Mouse (Mus musculus) lung, postnatal 0 days (tissue): Measurements from ENCODE around the gene Ap5b1.

Source experiments
- CTCF ChIP-seq: IDR thresholded peaks from 2 replicates; pipeline ENCODE4 v1.5.1; 2016; ENCODE audit warnings: antibody characterized with exemption, mild to moderate bottlenecking
- EP300 ChIP-seq: IDR thresholded peaks from 2 replicates; pipeline ENCODE4 v1.6.1; 2016; ENCODE audit warnings: antibody characterized with exemption, mild to moderate bottlenecking, control low read depth

- no peak for TF ChIP-seq CTCF
- no peak for TF ChIP-seq EP300
Observed at GRCm38 (mm10) chr19:5559229-5559628, 8.6 kb upstream of the Ap5b1 start.
